Mouse (Mus musculus) olfactory bulb, adult 2 months (tissue): ENCODE measurements at regions not wholly inside any gene's neighbourhood (a gene's known extent, or its start where the extent isn't known, plus 50 kb on each side); places are given as distances from the start of the nearest gene placed in this dataset.

ENCODE experiments used
- CTCF ChIP-seq: fragments of 200-500 bp; IDR thresholded peaks from 2 replicates; pipeline ENCODE4 v1.5.1; 2012; ENCODE audit warnings: low read depth, mild to moderate bottlenecking, low read length, moderate library complexity; ENCODE audit not compliant: insufficient read depth
- POLR2A ChIP-seq: fragments of 200-500 bp; IDR thresholded peaks from 2 replicates; pipeline ENCODE4 v1.6.1; 2012; ENCODE audit warnings: mild to moderate bottlenecking, low read depth, low read length, moderate library complexity; ENCODE audit not compliant: insufficient read depth

DNA sequence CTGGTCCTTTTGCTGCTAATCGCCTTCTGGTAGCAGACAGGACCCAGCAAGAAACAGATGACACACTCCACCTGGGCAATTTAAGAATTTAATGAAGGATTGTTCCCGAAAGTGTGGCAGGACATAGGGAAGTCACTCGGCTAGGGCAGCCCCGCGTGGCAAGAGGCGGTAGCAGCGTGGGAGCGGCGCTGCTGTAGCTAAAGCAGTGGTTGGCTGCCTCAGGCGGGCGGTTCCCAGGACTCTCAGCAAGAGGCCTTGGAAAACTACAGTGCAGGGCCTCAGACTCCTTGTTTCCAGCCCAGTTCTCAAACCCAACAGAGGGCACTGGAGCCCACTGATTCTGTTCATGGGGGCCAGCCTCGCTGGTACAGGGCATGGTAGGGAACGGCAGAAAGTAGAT is 154.2 kb upstream of the Usp9x start:
- TF ChIP-seq CTCF (no peak), POLR2A (no peak)
